Mouse (Mus musculus): ENCODE results near the gene Gm20388.
"Not testable (repeated sequence)": the region's sequence is repeated elsewhere in the genome, so short reads cannot be mapped to it uniquely, and the experiment has no call there.

DNA sequence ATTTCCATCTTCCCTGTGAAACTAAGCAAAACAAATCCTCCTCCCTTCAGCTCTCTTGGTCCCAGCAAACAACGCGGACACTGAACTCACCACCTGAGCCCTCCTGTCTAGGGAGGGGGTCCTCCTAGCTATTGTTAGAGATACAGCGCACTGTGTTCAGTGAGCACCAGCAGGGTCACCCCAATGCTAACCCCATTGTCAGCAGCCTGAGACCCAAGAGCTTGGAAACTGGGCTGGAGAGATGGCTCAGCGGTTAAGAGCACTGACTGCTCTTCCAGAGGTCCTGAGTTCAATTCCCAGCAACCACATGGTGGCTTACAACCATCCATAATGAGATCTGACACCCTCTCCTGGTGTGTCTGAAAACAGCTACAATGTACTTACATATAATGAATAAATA, 3898.7 kb downstream of the Gm20388 start:
- TF ChIP-seq CTCF (IDR thresholded peaks at IDR 0.05; ENCODE audit: low read depth); EP300 (optimal IDR thresholded peaks at IDR 0.05): not testable (repeated sequence)
